Mouse (Mus musculus): Measurements from ENCODE around the gene Coro6.

Coro6 gene

GRCm38 (mm10) chr11:77494782-77495181 lies 32.6 kb downstream of the Coro6 start:
- DNase-seq: no peak

DNA sequence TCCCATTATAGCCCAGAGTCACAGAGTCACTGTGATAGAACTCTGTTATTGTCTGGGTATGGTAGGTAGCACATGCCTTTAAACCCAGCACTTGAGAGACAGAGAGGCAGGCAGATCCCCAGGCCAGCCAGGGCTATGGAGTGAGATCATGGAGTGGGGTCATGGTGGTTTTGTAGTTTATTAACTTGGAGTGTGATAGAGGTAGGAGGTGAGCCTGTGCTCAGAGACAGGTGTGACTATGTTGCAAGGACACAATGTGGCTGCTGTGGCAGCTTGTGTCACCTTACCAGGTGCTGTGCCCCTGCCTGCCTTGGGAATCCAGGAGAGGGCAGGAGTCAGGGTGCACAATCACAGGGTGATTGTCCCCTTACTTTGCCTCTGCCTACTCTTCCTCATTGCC lies 33.3 kb downstream of the Coro6 start:
- DNase-seq: no peak

DNA sequence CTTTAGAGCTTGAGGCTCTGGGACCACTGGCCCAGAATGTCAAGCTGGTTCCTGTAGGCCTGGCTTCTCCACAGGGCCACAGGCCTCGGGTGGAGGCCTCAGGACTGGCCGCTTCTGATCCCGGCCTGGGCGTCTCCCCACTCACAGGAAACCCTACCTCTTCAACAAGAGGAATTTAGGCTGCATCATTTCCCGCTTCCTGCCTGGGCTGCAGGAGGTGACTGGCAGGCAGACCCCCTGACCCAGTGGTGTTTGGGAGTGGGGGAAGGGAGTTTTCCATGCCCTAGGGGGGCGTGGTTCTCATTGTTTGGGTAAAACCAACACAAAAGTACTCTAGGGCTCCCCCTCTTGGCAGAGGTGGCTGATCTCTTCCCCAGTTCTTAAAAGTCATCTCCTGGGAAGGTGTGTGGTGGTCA lies 35.1 kb downstream of the Coro6 start:
- DNase-seq: peak; percentile 93

DNA sequence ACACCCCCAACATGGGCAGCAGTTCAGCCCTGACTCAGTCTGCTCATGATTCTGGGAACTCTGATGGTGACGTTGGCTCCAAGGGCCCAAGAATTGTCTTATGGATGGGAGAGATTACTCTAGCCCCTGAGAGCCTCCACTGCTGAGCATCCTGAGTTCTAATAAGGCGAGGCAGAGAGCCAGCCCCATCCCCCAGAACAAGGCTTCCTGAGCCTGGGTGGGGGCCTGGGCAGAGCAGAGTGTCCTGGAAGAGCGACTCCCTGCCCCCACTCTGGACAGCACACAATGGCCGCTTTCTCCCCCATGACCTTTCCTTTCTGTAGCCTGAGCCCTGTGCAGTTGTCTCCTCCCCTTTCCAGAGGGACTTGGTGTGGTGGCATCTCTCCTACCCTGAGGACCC lies 35.6 kb downstream of the Coro6 start:
- peak; percentile 82 for DNase-seq

DNA sequence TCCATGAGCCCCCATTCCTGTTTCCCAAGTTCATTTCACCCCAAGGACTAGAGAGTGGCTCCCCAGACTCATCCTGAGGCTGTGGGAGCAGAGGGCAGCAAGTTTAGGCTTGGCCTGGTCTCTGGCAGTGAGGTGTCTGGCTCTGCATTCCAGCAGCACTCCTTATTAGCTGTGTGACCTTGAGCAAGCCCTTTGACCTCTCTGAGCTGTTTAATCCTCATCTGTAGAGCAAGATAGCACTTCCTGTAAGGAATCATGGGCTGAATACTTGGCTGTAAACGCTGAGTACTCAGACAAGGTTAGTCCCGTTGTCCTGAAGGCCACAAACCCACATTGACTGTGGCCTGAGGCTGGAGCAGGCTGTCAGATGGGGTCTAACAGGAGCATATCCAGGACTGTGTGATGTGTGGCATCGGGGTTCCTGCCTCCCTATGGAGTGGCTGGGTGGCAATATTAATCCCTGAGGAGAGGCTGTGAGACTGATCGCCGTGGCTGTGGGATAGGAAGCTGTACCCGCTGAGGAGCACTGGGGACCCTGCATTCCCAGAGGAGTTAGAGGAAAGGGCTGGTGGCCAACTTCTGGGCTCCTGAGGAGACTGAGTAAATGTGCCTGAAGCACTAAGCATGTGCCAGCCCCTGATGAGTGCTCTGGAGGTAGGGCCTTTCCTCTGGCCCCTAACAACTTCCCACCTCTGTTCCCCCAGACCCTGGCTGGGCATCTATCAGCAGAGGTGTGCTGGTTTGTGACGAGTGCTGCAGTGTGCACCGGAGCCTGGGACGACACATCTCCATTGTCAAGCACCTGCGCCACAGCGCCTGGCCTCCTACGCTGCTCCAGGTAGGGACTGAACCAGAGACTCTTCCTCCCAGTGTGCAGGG lies 36.3 kb downstream of the Coro6 start:
- DNase-seq: no peak

- no peak for DNase-seq
Observed at GRCm38 (mm10) chr11:77499354-77499753, 37.1 kb downstream of the Coro6 start.

- peak; percentile 16 for DNase-seq
Observed at GRCm38 (mm10) chr11:77500361-77501325, 38.4 kb downstream of the Coro6 start.

GRCm38 (mm10) chr11:77501392-77501791 lies 39.2 kb downstream of the Coro6 start:
- DNase-seq: peak; percentile 92

GRCm38 (mm10) chr11:77501971-77502370 lies 39.8 kb downstream of the Coro6 start:
- no peak for DNase-seq

- DNase-seq: no peak
Observed at GRCm38 (mm10) chr11:77502481-77502880, 40.3 kb downstream of the Coro6 start.

DNA sequence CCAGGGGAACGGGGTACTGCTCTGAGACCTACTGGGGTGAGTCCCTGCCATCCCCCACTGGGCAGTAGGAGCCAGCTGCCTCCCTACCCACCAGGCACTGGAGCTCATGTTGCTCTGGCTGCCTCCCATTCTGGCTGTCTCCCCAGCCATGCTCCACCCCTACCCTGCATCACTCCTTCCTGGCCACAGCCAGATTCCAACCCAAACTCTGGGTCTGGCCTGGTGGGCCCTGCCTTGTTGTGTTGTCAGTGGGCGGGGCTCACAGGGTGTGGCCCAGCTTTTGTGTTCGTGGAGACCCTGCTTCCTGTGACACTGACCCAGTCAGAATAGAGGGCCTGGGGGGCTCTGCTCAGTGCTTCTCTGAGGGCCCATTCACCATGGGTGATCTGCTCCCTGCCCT lies 41.3 kb downstream of the Coro6 start:
- DNase-seq: peak; percentile 50

- DNase-seq: no peak
Observed at GRCm38 (mm10) chr11:77504377-77504776, 42.2 kb downstream of the Coro6 start.

DNA sequence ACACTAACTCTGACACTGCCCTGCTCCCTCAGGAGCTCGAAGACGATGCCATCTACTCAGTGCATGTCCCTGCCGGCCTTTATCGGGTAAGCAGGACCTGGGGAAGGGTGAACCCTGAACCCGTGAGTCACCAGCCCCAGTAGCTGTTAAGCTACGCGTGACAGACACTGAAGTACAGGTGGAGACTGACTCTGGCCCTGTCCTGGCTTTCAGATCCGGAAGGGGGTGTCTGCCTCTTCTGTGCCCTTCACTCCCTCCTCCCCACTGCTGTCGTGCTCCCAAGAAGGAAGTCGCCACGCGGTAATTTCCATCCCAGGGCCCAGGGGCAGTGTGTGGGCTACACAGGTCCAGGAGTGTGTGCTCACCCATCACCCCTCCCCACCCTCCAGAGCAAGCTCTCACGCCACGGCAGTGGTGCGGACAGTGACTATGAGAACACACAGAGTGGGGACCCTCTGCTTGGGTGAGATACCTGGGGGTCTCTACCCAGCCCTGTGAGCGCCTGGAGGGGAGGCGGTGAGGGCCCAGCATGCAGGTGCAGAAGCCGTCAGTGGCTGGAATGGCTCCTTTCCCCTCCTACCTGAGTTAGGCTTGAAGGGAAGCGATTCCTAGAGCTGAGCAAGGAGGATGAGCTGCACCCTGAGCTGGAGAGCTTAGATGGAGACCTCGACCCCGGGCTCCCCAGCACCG lies 43.2 kb downstream of the Coro6 start:
- DNase-seq: no peak

GRCm38 (mm10) chr11:77506273-77506672 lies 44.1 kb downstream of the Coro6 start:
- DNase-seq: no peak

GRCm38 (mm10) chr11:77506941-77507340 lies 44.7 kb downstream of the Coro6 start:
- DNase-seq: no peak

- DNase-seq: no peak
Observed at GRCm38 (mm10) chr11:77507426-77507825, 45.2 kb downstream of the Coro6 start.

GRCm38 (mm10) chr11:77508068-77509021 lies 46.1 kb downstream of the Coro6 start:
- DNase-seq: peak; percentile 90

DNA sequence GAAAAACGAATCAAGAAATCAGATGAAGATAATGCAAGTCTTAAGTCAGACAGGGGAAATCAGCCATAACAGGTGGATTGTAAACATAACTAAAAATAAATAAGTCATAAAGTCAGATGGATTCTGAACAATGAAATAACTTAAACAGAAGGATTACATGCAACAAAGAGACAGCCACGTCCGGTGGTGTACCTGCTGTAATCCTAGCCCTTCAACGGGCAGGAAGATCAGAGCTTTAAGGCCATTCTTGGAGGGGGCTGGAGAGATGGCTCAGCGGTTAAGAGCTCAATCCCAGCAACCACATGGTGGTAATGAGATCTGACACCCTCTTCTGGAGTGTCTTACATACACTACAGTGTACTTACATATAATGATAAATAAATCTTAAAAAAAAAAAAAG lies 49.1 kb downstream of the Coro6 start:
- no peak for DNase-seq

DNA sequence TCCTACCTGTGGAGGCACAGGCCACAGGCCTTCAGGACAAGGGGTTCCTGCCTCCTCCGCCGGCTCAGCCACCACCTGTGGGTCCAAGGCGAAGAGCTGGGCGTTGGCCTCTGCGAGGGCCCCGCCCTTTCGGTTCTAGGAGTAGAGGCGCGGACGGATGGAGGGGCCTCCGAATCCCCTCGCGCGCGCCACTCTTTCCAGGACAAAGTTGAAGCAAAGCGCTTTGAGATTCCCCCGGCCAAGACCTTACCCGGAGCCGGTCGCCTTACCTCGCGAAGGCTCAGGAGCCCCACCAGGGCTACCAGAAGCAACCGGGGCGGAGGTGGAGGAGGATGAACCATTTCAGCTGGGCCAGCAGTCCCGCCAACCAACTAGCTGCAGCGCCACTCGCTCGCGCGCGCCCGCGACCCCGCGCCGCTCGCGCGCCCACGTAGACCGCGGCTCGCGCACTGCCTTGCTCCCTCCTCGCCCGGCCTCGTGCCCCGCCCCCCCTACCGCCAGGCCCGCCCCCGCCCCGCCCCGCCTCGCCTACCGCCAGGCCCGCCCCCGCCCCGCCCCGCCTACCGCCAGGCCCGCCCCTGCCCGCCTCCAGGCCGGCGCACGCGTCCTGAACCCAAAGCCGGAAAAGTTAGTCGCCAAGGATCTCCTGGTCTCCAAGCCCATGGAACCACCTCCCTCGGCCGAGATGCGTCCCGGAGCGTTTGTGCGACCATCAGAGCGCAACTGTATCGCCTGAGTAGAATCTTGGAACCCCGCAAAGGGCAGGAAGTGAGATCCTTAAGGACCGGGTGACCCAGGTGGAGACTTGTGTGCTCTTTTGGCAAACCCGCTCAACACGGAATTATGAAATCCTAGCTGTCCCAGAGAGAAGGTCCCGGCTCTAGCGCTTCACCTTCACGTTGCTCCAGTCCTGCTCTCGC lies 50.9 kb downstream of the Coro6 start:
- DNase-seq: peak; percentile 89

GRCm38 (mm10) chr11:77513811-77514170 lies 51.6 kb downstream of the Coro6 start:
- DNase-seq: peak; percentile 34

Data from lung, postnatal 36 days (tissue).